Mouse (Mus musculus) 3134 (cell line): ENCODE results near the gene Trim9.
A peak's percentile ranks its signal among the peaks of the same experiment; 100 is the strongest.

Experiments used
- DNase-seq: peaks from one replicate; pipeline ENCODE4 v3.0.0-alpha.2; 2011; ENCODE audit warnings: low spot score; ENCODE audit not compliant: insufficient read length; ENCODE audit errors: extremely low read depth

The Trim9 gene

DNA sequence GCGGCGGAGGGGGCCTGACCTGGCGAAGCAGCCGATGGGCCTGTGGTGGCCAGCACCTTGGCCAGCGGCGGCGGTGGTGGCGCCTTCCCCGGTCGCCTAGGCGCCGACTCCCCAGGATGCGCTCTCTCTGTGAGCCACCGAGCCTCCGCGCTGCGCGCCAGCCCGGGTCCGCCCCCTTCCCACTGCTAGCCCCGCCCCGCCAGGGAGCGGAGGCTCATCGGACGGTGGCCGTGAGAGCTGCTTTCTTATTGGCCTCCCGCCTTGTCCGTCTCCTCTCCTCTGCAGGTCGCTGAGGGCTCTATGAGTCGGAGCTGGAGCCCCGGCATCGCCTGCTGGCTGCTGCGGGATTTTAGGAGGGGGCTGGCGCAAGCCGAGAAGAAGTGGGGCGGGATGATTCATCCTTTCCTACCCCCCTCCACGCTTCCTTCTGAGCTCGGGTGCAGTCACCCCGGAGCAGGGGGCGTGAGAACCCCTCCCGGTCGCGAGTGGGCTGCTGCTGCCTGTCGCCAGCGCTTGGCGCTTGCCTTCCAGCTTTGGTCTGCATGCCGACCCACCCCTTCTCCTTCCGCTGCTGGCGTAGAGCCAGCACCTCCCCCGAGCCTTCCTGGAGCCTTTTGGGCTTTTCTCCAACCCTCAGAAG is at the start of gene Trim9:
Gene Trim9, minus strand, starts transcription at position 413 of the 640 bp plus-strand sequence.
- no peak for DNase-seq

DNA sequence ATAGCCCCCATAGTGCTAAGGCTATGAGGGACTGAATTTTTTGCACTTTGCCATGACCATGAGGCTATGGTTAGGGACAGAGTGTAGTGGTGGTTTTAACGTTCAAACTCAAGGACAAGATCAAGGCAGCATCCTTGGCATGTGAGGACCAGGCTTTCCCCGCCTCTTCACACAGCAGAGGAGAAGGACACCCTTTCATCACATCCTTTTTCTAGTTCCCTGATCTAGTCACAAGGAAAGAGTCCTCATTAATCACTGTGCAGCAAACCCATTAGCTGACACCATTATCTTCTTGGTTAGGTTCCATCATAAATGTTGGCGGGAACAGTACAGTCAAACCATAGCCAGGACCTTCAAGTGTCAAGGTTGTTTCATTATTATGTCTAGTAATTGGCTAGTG is 47.6 kb upstream of the Trim9 start:
- DNase-seq = no peak

DNA sequence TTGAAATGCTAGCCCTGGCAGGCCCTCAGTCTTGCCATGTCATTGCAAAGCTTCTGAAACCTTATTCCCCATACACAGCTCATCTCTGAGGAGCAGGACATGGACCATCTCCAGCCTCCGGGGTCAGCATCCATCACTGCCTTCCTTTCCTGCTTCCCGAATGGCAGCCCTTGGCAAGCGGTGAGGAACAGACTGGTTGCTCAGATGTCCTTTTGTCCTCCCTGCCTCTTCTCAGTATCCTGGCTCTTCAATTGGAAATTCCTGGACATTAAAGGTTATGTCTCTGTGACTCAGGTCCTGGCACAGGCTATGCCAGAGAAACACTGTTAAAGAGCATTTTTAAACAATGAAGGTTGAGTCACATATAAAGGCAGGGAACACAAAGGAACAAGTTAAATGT is 43.8 kb upstream of the Trim9 start:
- DNase-seq = no peak

DNA sequence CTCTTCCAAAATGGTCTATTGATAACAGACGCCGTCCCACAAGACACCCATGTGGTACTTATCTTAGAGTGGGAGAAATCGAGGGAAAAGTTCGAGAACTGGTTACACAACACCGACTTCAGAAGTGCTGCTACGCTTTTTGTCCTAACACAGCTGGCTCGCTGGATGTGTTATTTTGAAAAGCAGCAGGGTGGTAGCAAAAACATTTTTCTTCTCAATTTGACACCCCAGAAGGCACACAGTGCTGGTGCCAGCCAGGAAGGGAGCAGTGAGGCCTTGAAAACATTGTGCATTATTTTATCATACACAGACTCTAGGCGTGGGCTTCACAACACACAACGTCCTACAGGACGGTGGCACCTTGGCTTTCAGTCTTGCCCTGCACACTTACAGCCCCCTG is 27.6 kb upstream of the Trim9 start:
- DNase-seq = no peak

DNA sequence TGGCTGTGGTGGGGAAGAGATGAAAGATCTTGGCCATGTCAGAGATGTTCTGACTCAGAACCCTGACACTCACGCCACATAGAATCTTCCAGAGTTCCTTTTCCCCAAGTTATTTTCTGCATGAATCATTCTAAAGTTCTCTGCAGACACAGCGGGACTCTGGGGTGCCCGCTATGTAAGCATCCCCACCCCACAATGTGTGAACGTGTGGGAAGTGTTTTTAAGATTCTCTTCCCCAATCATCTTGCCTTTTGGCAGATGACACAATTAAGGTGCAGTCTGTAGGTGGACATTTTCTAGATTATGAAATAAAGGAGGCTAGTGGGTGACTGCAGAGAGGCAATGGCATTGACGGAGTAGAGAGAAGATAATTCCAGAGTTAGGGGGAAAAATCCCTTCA is 25.5 kb upstream of the Trim9 start:
- DNase-seq = no peak

DNA sequence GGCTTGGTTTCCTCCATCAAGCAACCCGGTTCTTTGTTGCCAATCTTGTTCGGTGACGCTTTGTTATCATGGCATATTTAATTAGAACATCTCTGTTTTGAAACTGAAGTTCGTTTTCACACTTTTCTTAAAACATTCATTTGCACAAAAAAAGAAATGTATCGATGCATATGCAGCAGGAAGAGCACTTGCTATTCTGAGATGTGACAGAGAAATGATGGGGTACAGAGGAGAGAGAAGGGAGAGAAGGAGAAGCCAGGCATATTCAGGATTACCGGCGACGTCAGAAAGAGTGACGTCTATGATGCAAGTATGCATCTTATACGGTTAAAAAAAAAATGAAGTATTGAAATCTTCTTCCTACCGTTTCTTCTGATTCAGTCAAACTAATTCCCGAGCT is 21.9 kb upstream of the Trim9 start:
- no peak for DNase-seq

DNA sequence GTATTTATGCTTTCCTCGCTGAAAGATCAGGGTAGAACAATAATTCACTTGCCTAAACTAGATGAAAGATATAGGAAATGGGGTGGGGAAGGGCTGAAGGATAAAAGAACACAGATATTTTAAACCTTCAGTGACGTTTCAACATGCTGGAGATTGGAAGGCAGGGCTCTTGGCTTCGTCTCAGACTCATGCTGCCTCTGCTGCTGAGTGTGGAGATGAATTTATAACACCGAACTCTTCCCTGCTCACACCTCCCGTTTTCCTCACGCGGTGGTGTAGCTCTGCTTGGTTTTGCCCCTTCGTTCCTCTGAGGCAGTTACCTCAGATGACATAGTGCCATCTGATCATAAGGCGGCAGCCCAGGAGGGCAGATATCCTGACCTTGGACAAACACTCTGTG is 21.4 kb upstream of the Trim9 start:
- no peak for DNase-seq

DNA sequence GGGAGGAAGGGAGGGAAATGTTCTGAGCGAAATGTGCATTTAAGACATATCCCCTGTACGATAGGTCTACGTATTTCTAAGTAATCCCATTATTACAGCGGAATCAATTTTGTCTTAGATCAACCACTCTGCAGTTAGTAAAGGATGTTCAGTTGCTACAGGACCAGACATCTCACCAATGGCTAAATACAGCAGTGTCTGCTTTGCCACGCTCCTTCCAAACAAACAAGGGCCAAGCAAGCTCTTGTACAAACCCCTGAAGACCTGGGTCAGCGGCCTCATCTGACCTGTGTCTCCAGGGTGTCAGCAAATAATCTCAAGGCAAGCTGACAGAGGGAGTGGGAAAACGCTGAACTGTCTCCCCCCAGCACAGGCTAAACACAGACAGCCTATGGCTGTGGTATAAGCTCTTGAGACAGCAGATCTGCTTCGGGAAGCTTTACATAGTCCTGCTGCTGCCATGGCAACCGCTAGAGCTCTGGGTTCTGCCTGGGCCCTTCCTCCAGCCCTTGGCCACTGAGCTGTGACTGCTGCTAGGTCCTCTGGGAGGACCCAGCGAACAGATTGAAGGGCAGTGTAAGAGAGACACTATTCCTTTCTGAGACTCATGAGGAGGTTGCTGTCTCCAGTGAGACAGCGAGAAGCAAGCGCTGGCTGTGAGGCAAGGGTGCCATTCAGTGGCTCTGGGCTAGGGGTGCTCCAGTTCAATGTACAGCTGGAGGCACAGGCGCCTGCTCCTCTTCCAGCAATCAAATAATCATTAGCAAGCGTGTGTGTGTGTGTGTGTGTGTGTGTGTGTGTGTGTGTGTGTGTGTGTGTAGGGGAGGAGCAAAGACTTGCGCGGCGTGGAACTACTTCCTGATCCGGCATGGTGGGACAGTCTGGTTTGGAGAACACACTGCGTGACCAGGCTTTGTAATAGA is 20.2 kb upstream of the Trim9 start:
- DNase-seq = no peak

DNA sequence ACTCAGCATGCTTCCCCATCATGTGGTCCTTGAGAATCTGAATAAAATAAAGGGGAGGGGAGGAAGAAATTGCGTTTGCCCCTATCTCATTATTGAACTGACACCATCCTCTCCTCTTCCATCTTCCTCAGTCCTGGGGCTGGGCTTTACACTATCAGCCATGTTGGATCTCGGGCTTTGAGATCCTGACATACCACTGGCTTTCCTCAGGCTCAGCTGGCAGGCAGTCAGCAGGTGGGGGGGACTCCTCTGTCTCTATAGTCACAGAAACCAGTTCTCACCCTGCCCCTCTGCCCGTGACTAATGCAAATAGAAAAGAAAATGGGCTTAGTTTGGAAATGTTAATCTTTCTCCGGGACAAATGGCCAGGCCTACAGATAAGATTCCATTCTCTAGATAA is 15.6 kb upstream of the Trim9 start:
- DNase-seq = no peak

DNA sequence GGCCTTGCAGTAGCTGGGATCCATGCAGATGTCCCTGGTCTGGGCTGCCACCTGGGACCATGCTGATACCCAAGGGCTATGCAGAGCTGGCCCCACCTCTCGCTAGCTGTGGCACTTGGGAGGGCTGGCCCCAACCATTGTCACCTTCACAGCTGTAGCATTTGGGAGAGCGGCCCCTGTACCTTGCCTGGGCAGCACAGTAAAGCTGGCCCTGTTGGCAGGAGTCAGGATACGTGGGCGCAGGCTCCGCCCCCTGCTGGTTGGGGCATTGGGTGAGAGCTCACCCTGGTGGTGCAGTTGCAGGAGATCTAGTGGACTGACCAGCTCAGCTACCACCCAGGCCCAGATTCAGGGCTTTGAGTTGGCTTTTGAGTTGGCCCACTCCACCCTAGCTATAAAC is 12.9 kb upstream of the Trim9 start:
- DNase-seq = no peak

DNA sequence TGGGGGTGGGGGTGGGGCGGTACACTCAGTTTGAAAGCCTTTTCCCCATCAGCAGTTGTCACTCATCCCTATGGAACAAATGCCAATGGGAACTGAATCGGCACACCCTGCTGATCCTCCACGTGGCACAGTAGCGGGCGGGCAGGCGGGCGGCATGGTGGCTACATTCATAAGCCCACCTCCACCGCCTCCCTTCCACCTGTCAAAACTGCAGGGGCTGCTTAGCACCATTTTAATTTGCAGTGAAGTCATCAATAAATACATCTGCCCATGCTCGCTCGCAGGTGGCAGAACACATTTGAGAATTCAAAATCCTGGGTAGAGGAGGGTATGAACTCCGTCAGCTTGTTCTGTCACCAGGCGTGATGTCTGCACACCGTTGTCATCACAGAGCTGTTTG is 12.0 kb upstream of the Trim9 start:
- DNase-seq = no peak

DNA sequence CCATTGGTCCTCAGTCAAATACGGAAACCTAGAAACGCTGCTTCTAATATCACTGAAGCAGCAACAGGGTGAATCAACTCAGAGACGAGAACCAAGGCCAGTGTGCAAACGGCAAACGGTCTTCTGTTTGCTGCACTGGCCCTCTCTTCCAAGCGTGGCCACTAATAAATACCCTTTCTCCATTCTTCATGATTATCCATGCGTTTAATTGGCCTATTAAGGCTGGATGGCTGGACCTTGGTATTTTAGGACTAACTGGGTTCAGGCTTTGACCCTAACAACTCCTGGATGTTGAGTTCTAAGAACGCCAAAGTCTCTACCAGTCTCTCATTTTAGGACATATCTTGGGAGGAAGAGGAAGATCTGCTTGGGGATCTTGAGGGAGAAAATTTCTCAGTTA is 7.5 kb upstream of the Trim9 start:
- no peak for DNase-seq

DNA sequence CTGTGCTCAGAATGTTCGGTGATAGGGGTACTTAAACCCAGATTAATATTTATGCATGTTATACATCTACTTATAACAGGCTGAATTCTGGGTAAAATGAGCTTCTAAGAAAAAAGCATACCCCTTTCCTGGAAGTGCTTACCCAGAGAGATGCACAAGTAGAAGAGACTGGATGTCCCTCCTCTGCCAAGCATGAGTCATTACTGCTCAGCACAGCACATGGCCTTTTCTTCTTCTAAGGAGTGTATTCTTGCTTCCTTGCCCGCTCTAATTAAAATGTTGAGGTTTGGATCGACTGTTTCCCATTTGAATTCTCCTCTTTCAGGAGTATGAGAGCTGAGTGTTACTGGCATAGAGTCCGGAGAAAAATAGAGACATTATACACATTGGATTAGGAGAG is 3.1 kb upstream of the Trim9 start:
- no peak for DNase-seq

DNA sequence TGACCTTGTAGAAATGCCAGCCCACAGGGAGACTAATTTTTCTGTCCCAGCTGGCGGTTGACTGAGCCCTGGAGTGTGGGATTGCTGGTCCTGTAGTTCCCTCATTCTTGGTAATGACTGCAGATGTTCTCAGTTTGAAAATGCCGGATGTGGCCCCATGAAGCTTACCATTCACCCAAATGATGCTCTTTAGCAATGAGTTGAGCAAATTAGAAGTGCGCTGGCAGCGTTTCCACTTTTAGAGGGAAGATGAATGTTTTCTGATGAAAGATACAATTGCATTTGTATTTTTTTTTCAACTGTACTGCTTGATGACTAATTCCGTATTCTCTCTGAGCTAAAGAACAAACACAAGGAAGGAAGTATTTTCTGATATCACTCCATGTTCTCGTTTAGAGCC is 2.4 kb upstream of the Trim9 start:
- DNase-seq = no peak

DNA sequence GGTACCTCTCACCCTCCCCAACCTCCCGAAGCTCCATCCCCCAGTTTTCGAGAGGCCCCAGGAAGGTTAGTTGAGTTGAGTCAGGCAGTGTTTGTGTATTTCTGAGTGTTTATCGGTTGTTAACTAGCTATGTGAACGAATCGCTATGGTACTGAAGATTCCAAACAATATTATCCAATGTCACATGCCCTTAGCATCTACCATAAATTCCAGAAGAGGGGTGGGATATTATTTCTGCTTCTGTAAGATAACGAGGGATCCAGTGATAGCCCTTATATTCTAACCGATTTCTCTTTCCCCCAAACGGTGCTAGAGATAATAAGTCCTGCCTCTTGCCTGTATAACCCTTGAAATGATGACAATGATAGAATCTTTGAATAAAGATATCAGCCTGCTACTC is 612 bp upstream of the Trim9 start:
- no peak for DNase-seq

DNA sequence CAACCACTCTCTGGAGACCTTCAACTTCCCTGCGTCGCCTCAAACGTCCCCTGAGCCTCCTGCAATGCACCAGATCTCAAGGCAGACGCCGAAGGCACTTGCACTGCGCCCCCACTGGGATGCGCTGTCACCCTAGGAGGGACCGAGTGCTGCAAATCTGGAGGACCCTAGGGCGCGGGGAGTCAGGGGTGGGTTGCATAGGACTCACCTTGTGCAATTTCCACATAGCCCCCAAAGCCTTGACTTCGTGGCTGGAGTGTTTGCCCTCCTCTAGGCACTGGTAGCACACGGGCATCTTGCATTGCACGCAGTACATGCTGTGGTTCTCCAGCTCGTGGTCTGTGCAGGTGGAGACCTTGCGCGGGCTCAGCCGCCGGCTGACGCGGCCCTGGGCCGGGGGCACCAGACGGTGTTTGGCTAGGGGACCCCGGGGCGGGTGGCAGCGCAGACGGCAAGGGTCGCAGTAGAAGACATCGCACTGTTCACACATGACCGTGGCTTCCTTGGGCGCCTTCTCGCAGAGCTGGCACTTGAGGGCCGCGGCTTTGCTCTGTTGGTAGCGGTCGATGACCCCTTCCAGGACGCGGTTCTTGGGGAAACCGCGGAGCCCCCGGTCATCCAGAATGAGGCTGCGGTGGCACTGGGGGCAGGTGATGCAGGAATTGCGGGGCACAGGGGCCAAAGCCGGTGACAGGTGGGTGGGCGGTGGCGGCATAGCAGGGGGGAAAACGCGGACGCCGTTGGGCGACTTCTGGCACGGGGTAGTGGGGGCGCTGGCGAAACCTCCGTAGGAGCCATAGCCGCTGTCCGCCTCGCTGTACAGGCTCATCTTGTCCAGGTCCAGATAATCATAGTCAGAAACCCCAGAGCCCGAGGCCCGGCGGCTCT is 1.0 kb downstream of the Trim9 start:
- peak; percentile 5 for DNase-seq

DNA sequence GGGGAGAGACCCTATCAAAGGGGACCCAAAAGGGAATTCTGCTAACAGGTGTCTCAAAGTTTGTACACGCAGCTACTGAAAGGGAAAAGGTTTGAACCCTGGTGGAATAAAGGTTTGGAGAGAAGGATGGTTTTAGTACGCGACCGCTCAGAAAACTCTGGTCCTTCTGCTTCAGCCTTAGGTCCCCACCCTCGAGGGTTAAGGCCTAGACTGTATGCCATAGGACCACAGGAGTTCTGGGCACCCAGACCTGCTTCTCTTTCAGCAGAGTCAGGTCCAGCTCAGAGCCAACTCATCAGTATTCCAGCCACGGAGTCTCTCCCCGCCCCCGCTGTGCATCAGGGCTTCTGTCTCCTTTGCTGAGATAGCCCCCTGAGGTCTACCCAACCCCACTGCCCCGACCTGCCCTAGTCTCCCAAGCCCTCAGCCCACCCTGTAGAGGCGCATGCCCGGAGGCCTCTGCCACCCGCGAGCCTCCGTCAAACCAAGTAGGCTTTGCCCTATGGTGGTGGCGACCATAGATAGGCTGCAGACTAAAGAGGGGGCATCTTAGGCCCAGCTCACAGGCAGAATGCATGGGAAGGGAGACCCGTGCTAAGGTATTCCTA is 1.8 kb downstream of the Trim9 start:
- DNase-seq = no peak

DNA sequence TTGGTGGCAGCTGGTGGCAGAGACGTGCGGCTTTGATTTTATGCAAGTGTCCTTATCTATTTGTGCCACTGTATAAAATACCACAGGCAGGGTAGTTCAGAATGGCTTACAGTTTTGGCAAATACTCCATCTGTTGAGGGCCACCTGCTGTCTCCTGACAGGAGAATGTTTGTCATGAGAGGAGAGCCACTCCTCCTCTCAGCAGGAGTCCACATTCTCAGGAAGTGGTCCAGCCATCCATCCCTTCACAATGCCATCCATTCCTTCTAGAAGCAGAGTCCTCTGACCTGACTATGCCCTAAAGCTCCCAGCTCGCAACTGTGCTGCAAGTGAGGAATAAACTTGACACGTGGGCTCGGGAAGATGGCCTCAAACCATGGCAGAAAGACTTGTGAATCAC is 12.2 kb downstream of the Trim9 start:
- no peak for DNase-seq

DNA sequence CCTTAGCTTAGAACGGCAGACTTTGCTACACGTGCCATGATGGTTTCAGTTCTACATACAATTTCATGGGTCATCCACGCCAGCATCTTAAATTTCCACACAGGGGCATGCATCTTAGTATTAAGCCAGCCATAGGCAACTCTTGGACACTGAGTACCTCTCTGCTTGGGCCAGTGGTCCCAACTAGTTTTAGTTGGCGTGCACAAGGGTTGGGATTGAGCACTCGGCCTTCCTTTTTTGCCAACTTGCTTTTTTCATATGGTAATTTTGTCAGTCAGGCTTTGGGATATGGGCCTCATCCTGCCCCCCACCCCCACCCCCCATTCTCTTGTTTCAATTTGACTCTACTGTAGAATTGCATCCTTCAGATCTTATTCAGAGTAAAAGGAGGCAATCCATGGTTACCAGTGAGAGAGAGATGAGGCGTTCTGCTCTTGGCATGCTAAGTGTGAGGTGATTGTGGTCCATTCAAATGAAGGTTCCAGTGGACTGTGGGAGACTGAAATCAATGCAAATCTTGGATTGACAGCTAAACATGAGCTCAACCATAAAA is 14.1 kb downstream of the Trim9 start:
- no peak for DNase-seq

DNA sequence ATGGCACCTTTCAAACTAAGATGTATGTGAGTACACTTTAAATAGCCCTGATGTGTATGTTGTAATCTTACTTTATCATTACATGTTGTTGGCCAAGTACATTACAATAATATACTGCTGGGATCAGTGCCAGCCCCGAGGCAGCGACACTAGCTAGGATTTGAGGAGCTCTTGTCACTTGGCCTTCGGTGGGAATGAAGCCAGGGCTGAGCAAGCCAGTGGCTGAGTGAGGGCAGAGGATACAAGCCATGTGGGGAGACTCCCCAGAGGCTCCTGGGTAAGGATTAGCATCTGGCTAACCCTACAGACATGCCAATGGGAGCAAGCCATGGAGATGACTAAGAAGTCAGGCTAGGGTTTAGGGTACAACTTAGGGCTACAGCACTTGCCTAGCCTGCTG is 18.4 kb downstream of the Trim9 start:
- DNase-seq = no peak

DNA sequence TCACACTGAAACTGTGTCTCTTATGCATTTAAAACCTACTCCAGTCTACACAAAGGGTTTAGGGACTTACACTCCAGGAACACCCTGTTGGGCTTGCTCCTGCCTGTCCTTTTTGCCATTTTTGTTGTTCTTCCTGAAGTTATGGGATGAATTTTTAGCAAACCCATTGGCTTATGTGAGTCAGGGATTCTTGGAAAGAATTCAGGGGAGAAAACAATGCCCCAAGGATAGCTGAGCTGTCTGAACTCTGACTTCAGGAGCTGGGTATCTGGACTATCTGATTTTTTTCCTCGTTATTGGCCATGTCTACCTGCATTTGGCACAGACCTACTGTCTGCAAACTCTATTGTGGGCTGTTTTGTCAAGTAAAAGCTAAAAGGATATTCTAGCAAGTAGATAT is 20.5 kb downstream of the Trim9 start:
- DNase-seq = no peak
